Mouse (Mus musculus) cerebellum, postnatal 14 days (tissue): ENCODE data around the gene Actr6.
"Not testable (repeated sequence)": the region's sequence is repeated elsewhere in the genome, so short reads cannot be mapped to it uniquely, and the experiment has no call there.

Experiments used
- DNase-seq, 2 experiments: peaks; one replicate each; pipeline ENCODE4 v3.0.0; 2021; ENCODE audit warnings: mixed read lengths in 2 of 2

The Actr6 gene

DNA sequence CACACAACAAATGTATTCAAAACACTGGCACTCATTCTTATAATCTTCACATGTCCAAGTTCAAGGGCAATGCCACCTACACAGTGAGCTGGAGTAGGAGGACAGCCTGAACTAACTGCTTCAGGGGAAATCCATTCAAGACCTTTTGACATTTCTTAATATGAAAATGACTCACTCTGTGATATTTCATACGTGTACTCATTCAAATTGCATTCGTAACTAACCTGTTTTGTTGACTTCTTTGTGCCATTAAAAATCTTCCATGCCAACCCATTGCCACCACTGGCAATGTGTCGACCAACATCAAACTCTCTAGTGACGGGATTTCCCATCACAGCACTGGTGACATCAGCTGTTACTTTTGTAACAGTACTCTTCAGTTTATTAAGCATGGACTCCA lies 54.0 kb downstream of the Actr6 start:
- no peak for DNase-seq

GRCm38 (mm10) chr10:89676609-89677008 lies 55.5 kb downstream of the Actr6 start:
- peak; percentile 24 to 31 for DNase-seq

- not testable (repeated sequence) for DNase-seq
Observed at GRCm38 (mm10) chr10:89670371-89670770, 61.7 kb downstream of the Actr6 start.

DNA sequence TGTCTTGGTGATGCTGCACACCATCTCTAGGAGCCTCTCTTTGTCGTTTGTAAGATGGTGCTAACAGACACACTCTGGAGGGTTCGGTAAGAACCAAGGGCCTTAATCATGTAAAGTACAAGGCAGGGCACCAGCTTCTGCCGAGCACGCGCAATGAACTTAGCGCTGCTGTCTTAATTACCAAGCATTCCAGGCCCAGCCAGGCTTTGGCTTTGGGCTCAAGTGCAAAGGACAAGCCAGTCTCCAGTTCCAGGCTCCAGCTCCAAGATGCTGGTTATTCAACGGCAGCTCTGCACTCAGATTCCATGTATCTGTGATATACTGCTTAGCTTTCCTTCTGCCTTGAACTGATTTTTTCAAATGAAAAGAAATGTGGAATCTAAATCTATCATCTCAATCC lies 64.5 kb downstream of the Actr6 start:
- DNase-seq: no peak

DNA sequence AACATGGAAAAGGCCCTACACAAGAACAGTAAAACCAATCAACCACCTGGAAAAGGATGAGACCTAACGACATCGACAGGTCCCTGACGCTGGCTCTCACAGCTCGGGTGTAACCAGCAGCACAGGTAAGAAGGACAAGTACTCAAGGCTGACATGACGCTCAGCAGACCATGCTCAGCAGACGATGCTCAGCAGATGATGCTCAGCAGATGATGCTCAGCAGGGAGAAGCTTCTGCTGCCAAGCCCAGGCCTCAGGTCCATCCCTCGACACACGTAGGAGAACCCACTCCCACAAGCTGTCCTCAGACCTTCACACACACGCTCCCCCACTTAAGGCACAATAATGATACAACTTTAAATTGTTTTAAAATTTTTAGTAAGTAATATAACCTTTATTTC lies 66.4 kb downstream of the Actr6 start:
- DNase-seq: peak; percentile 85 to 92

- DNase-seq: peak; percentile 44 to 51
Observed at GRCm38 (mm10) chr10:89664977-89665645, 67.0 kb downstream of the Actr6 start.
